Mouse (Mus musculus) lung, embryonic 16.5 days (tissue): ENCODE data around the gene Gtf2h4. TPM values are rescaled to one million over a fixed set of nuclear protein-coding genes. Genes with fewer than 3 reads are reported as not detected.
A peak's percentile ranks its signal among the peaks of the same experiment; 100 is the strongest.

ENCODE experiments used
- ATAC-seq: fragments of 200-750 bp; cut with Nextera tagmentation; 2 replicates; pipeline ENCODE4 v1.8.0; 2017; ENCODE audit warnings: low read depth, mild to moderate bottlenecking, moderate library complexity
- H3K27ac ChIP-seq: fragments of 300-500 bp; sonication (generic); 2 replicates; pipeline ENCODE4 v1.5.1; 2014; ENCODE audit warnings: mild to moderate bottlenecking, control low read depth, low read length
- H3K27me3 ChIP-seq: fragments of 300-500 bp; sonication (generic); 2 replicates; pipeline ENCODE4 v1.6.1; 2014; ENCODE audit warnings: low read depth, low read length, mixed read lengths; ENCODE audit not compliant: control insufficient read depth, insufficient read depth
- H3K36me3 ChIP-seq: fragments of 300-500 bp; sonication (generic); 2 replicates; pipeline ENCODE4 v1.6.1; 2014; ENCODE audit warnings: low read length; ENCODE audit not compliant: control insufficient read depth, insufficient read depth
- H3K4me1 ChIP-seq: fragments of 300-500 bp; sonication (generic); replicated peaks from 2 replicates; pipeline ENCODE4 v1.6.1; 2014; ENCODE audit warnings: low read length, mixed read lengths; ENCODE audit not compliant: control insufficient read depth, insufficient read depth
- H3K4me2 ChIP-seq: fragments of 300-500 bp; sonication (generic); 2 replicates; pipeline ENCODE4 v1.6.1; 2014; ENCODE audit warnings: low read depth, low read length, control low read depth
- H3K4me3 ChIP-seq: fragments of 300-500 bp; sonication (generic); 2 replicates; pipeline ENCODE4 v1.5.1; 2014; ENCODE audit warnings: mild to moderate bottlenecking, low read length, control low read depth
- H3K9ac ChIP-seq: fragments of 300-500 bp; sonication (generic); 2 replicates; pipeline ENCODE4 v1.6.1; 2014; ENCODE audit warnings: low read length, control low read depth
- H3K9me3 ChIP-seq: fragments of 300-500 bp; sonication (generic); 2 replicates; pipeline ENCODE4 v1.6.1; 2016; ENCODE audit warnings: low read length; ENCODE audit not compliant: control insufficient read depth
- WGBS: fragments of 180-500 bp; shearing (Covaris S2); extraction: QIAGEN DNeasy Blood & Tissue Kit; methylation state at CpG from one replicate; pipeline ENCODE4 v1.1.7; 2014; 5-methylcytosine and 5-hydroxymethylcytosine counted together
- polyA plus RNA-seq: library from polyadenylated mRNA; unstranded; fragments of >200 nt; fragmentation: Nextera tagmentation; extraction: Ambion mirVana; gene quantifications from 2 replicates; pipeline ENCODE4 v1.2.1, GENCODE M21; 2015

The Gtf2h4 gene
- polyA plus RNA-seq, 1 experiment from 2014 or later: 47.5 TPM

- Histone ChIP-seq H3K9ac (peak overlapping the region; percentile 88), H3K4me3 (peak overlapping the region; percentile 70), H3K36me3 (no peaks in the 10 kb centered on the region; the same call in 1 of the 2 replicates), H3K27ac (peak overlapping the region; percentile 99), H3K27me3 (no peaks in the 10 kb centered on the region), H3K4me1 (peaks cover 57% of the 10 kb centered on the region), H3K4me2 (peak overlapping the region; percentile 77), H3K9me3 (peaks cover 3% of the 10 kb centered on the region)
- 3% methylated on average over 19 of the region's 19 CpGs for WGBS
- ATAC-seq: peak; percentile 34
These were observed 26.4 kb upstream of the Gtf2h4 start for GRCm38 (mm10) chr17:35699919-35700318.

GRCm38 (mm10) chr17:35698501-35698883 lies 25.0 kb upstream of the Gtf2h4 start:
- H3K27ac ChIP-seq: peak overlapping the region; percentile 75
- peak overlapping the region; percentile 57 for H3K4me2 ChIP-seq
- peak overlapping the region; percentile 40 for H3K4me3 ChIP-seq
- ATAC-seq: no peak
- no peaks in the 10 kb centered on the region for H3K27me3 ChIP-seq
- peaks cover 2% of the 10 kb centered on the region; the same call in 1 of the 2 replicates for H3K36me3 ChIP-seq
- peaks cover 44% of the 10 kb centered on the region for H3K4me1 ChIP-seq
- peaks cover 3% of the 10 kb centered on the region for H3K9me3 ChIP-seq
- peak overlapping the region; percentile 57 for H3K9ac ChIP-seq
- WGBS: 31% methylated on average over 5 of the region's 5 CpGs

GRCm38 (mm10) chr17:35697759-35698500 lies 24.4 kb upstream of the Gtf2h4 start:
- H3K4me3 ChIP-seq: peak overlapping the region; percentile 40
- 12% methylated on average over 16 of the region's 16 CpGs for WGBS
- no peaks in the 10 kb centered on the region for H3K27me3 ChIP-seq
- peaks cover 7% of the 10 kb centered on the region for H3K36me3 ChIP-seq
- ATAC-seq: no peak
- H3K9me3 ChIP-seq: peaks cover 3% of the 10 kb centered on the region
- H3K4me2 ChIP-seq: peak overlapping the region; percentile 57
- H3K4me1 ChIP-seq: peaks cover 41% of the 10 kb centered on the region
- peak overlapping the region; percentile 75 for H3K27ac ChIP-seq
- peak overlapping the region; percentile 57 for H3K9ac ChIP-seq

- Histone ChIP-seq H3K9me3 (peaks cover 3% of the 10 kb centered on the region), H3K9ac (peak overlapping the region; percentile 57), H3K36me3 (peaks cover 12% of the 10 kb centered on the region), H3K4me1 (peaks cover 36% of the 10 kb centered on the region), H3K27me3 (no peaks in the 10 kb centered on the region), H3K4me2 (peak overlapping the region; percentile 57), H3K4me3 (peak overlapping the region; percentile 40), H3K27ac (peak overlapping the region; percentile 75)
- WGBS: 30% methylated on average over 1 of the region's 1 CpGs
- no peak for ATAC-seq
These were observed 23.9 kb upstream of the Gtf2h4 start for GRCm38 (mm10) chr17:35697429-35697758.

- Histone ChIP-seq H3K9ac (no peak overlapping the region), H3K27ac (peak overlapping the region; percentile 75; the same call in 1 of the 2 replicates), H3K9me3 (peaks cover 3% of the 10 kb centered on the region), H3K4me1 (peaks cover 30% of the 10 kb centered on the region), H3K36me3 (peaks cover 17% of the 10 kb centered on the region), H3K4me2 (peak overlapping the region; percentile 57), H3K4me3 (0 out of 2 replicates have a peak overlapping the region, but pooled peaks have one; percentile 9), H3K27me3 (no peaks in the 10 kb centered on the region)
- WGBS: 15% methylated on average over 6 of the region's 6 CpGs
- ATAC-seq: no peak
These were observed 23.2 kb upstream of the Gtf2h4 start for GRCm38 (mm10) chr17:35696691-35697090.

GRCm38 (mm10) chr17:35695289-35695688 lies 21.8 kb upstream of the Gtf2h4 start:
- H3K36me3 ChIP-seq: peaks cover 17% of the 10 kb centered on the region
- H3K4me3 ChIP-seq: no peak overlapping the region
- 95% methylated on average over 2 of the region's 2 CpGs for WGBS
- no peaks in the 10 kb centered on the region for H3K27me3 ChIP-seq
- peaks cover 30% of the 10 kb centered on the region for H3K4me1 ChIP-seq
- no peak overlapping the region for H3K4me2 ChIP-seq
- H3K9me3 ChIP-seq: peaks cover 3% of the 10 kb centered on the region
- no peak overlapping the region for H3K27ac ChIP-seq
- no peak for ATAC-seq
- H3K9ac ChIP-seq: no peak overlapping the region

GRCm38 (mm10) chr17:35693906-35694305 lies 20.4 kb upstream of the Gtf2h4 start:
- WGBS: 81% methylated on average over 5 of the region's 5 CpGs
- Histone ChIP-seq H3K4me1 (peaks cover 23% of the 10 kb centered on the region), H3K9me3 (peaks cover 3% of the 10 kb centered on the region), H3K27me3 (no peaks in the 10 kb centered on the region), H3K4me3 (no peak overlapping the region), H3K4me2 (no peak overlapping the region), H3K36me3 (peaks cover 26% of the 10 kb centered on the region), H3K9ac (no peak overlapping the region), H3K27ac (no peak overlapping the region)
- no peak for ATAC-seq

- H3K27me3 ChIP-seq: no peaks in the 10 kb centered on the region
- no peak overlapping the region for H3K4me2 ChIP-seq
- no peak overlapping the region for H3K4me3 ChIP-seq
- peaks cover 3% of the 10 kb centered on the region for H3K9me3 ChIP-seq
- ATAC-seq: no peak
- WGBS: 73% methylated on average over 4 of the region's 4 CpGs
- H3K9ac ChIP-seq: no peak overlapping the region
- H3K27ac ChIP-seq: no peak overlapping the region
- H3K36me3 ChIP-seq: peaks cover 37% of the 10 kb centered on the region
- peaks cover 9% of the 10 kb centered on the region for H3K4me1 ChIP-seq
These were observed 18.8 kb upstream of the Gtf2h4 start for GRCm38 (mm10) chr17:35692368-35692767.

- 76% methylated on average over 4 of the region's 4 CpGs for WGBS
- peaks cover 4% of the 10 kb centered on the region for H3K4me1 ChIP-seq
- no peak overlapping the region for H3K27ac ChIP-seq
- no peak for ATAC-seq
- H3K4me2 ChIP-seq: no peak overlapping the region
- peaks cover 3% of the 10 kb centered on the region for H3K9me3 ChIP-seq
- no peak overlapping the region for H3K4me3 ChIP-seq
- H3K36me3 ChIP-seq: peaks cover 40% of the 10 kb centered on the region
- no peak overlapping the region for H3K9ac ChIP-seq
- H3K27me3 ChIP-seq: no peaks in the 10 kb centered on the region
These were observed 18.3 kb upstream of the Gtf2h4 start for GRCm38 (mm10) chr17:35691811-35692210.
